Mouse (Mus musculus): Measurements from ENCODE around the gene Ppid. TPM values are rescaled to one million over a fixed set of nuclear protein-coding genes. Genes with fewer than 3 reads are reported as not detected.

The Ppid gene
- 139 and 141 TPM in 2 replicates for polyA plus RNA-seq (2015; fragmentation: Nextera tagmentation; extraction: Ambion mirVana)

- H3K4me1 ChIP-seq: peaks cover 19% of the 10 kb centered on the region
- H3K9ac ChIP-seq: peak within 1 kb of the TSS; percentile 84
- 3% methylated on average over 63 of the region's 63 CpGs for WGBS
- peak; percentile 93 for ATAC-seq (replicated peaks)
- H3K4me3 ChIP-seq: peak within 1 kb of the TSS; percentile 97
- H3K4me2 ChIP-seq: peak within 1 kb of the TSS; percentile 86
- H3K9me3 ChIP-seq: no peaks in the 10 kb centered on the region
- peaks cover 2% of the 10 kb centered on the region; the same call in 1 of the 2 replicates for H3K36me3 ChIP-seq (replicated peaks)
- H3K27me3 ChIP-seq (replicated peaks): no peaks in the 10 kb centered on the region
- H3K27ac ChIP-seq: peak within 1 kb of the TSS; percentile 79
Observed at GRCm38 (mm10) chr3:79590863-79591792, at the start of gene Ppid. Gene Ppid (plus strand): TSS chr3:79591342.

GRCm38 (mm10) chr3:79542585-79542984 is 48.6 kb upstream of the Ppid start:
- H3K36me3 ChIP-seq (replicated peaks): no peaks in the 10 kb centered on the region
- H3K27ac ChIP-seq: no peak overlapping the region
- H3K4me3 ChIP-seq: no peak overlapping the region
- 44% methylated on average over 6 of the region's 6 CpGs for WGBS
- H3K9ac ChIP-seq: no peak overlapping the region
- no peak for ATAC-seq (replicated peaks)
- no peaks in the 10 kb centered on the region for H3K27me3 ChIP-seq (replicated peaks)
- H3K4me1 ChIP-seq: no peaks in the 10 kb centered on the region
- no peaks in the 10 kb centered on the region for H3K9me3 ChIP-seq
- no peak overlapping the region for H3K4me2 ChIP-seq

GRCm38 (mm10) chr3:79548681-79549437 is 42.3 kb upstream of the Ppid start:
- no peaks in the 10 kb centered on the region for H3K27me3 ChIP-seq (replicated peaks)
- no peak for ATAC-seq (replicated peaks)
- no peak overlapping the region for H3K4me2 ChIP-seq
- no peaks in the 10 kb centered on the region for H3K36me3 ChIP-seq (replicated peaks)
- H3K27ac ChIP-seq: no peak overlapping the region
- 86% methylated on average over 17 of the region's 17 CpGs for WGBS
- H3K9ac ChIP-seq: no peak overlapping the region
- no peaks in the 10 kb centered on the region for H3K9me3 ChIP-seq
- no peaks in the 10 kb centered on the region for H3K4me1 ChIP-seq
- H3K4me3 ChIP-seq: no peak overlapping the region

- H3K9me3 ChIP-seq: no peaks in the 10 kb centered on the region
- WGBS: 95% methylated on average over 8 of the region's 8 CpGs
- no peak overlapping the region for H3K27ac ChIP-seq
Observed at GRCm38 (mm10) chr3:79549751-79550393, 41.3 kb upstream of the Ppid start.

GRCm38 (mm10) chr3:79551826-79552552 is 39.2 kb upstream of the Ppid start:
- H3K4me3 ChIP-seq: no peak overlapping the region
- H3K9ac ChIP-seq: no peak overlapping the region
- H3K4me2 ChIP-seq: no peak overlapping the region
- WGBS: 89% methylated on average over 10 of the region's 10 CpGs
- no peak for ATAC-seq (replicated peaks)
- H3K36me3 ChIP-seq (replicated peaks): no peaks in the 10 kb centered on the region
- no peaks in the 10 kb centered on the region for H3K9me3 ChIP-seq
- H3K4me1 ChIP-seq: no peaks in the 10 kb centered on the region
- no peak overlapping the region for H3K27ac ChIP-seq
- no peaks in the 10 kb centered on the region for H3K27me3 ChIP-seq (replicated peaks)

More at GRCm38 (mm10) chr3:79549751-79550393, 41.3 kb upstream of the Ppid start:
- H3K36me3 ChIP-seq (replicated peaks): no peaks in the 10 kb centered on the region
- H3K4me1 ChIP-seq: no peaks in the 10 kb centered on the region
- no peak for ATAC-seq (replicated peaks)
- H3K27me3 ChIP-seq (replicated peaks): no peaks in the 10 kb centered on the region
- H3K4me3 ChIP-seq: no peak overlapping the region
- no peak overlapping the region for H3K4me2 ChIP-seq
- H3K9ac ChIP-seq: no peak overlapping the region

GRCm38 (mm10) chr3:79553779-79554178 is 37.4 kb upstream of the Ppid start:
- WGBS: 93% methylated on average over 3 of the region's 3 CpGs
- no peaks in the 10 kb centered on the region for H3K36me3 ChIP-seq (replicated peaks)

GRCm38 (mm10) chr3:79555061-79555460 is 36.1 kb upstream of the Ppid start:
- H3K27me3 ChIP-seq (replicated peaks): no peaks in the 10 kb centered on the region
- no peak overlapping the region for H3K27ac ChIP-seq
- ATAC-seq (replicated peaks): no peak
- H3K4me2 ChIP-seq: no peak overlapping the region
- no peak overlapping the region for H3K9ac ChIP-seq
- no peaks in the 10 kb centered on the region for H3K36me3 ChIP-seq (replicated peaks)
- 88% methylated on average over 6 of the region's 6 CpGs for WGBS
- no peak overlapping the region for H3K4me3 ChIP-seq
- no peaks in the 10 kb centered on the region for H3K4me1 ChIP-seq
- no peaks in the 10 kb centered on the region for H3K9me3 ChIP-seq

More at GRCm38 (mm10) chr3:79553779-79554178, 37.4 kb upstream of the Ppid start:
- H3K27ac ChIP-seq: no peak overlapping the region
- no peaks in the 10 kb centered on the region for H3K4me1 ChIP-seq
- H3K4me2 ChIP-seq: no peak overlapping the region
- H3K27me3 ChIP-seq (replicated peaks): no peaks in the 10 kb centered on the region
- no peak overlapping the region for H3K9ac ChIP-seq
- no peak overlapping the region for H3K4me3 ChIP-seq
- H3K9me3 ChIP-seq: no peaks in the 10 kb centered on the region
- no peak for ATAC-seq (replicated peaks)

- 81% methylated on average over 9 of the region's 9 CpGs for WGBS
- no peaks in the 10 kb centered on the region for H3K36me3 ChIP-seq (replicated peaks)
- H3K9me3 ChIP-seq: no peaks in the 10 kb centered on the region
- no peak overlapping the region for H3K4me3 ChIP-seq
- no peaks in the 10 kb centered on the region for H3K4me1 ChIP-seq
- ATAC-seq (replicated peaks): peak; percentile 48; the same call in 1 of the 2 replicates
- 0 out of 2 replicates have a peak overlapping the region, but pooled peaks have one; percentile 29 for H3K27ac ChIP-seq
- H3K4me2 ChIP-seq: no peak overlapping the region
- no peak overlapping the region for H3K9ac ChIP-seq
- no peaks in the 10 kb centered on the region for H3K27me3 ChIP-seq (replicated peaks)
Observed at GRCm38 (mm10) chr3:79559021-79559772, 31.9 kb upstream of the Ppid start.

- Histone ChIP-seq H3K9ac (no peak overlapping the region), H3K9me3 (no peaks in the 10 kb centered on the region), H3K27ac (0 out of 2 replicates have a peak overlapping the region, but pooled peaks have one; percentile 29), H3K4me1 (peaks cover 1% of the 10 kb centered on the region; the same call in 1 of the 2 replicates), H3K4me3 (no peak overlapping the region), H3K4me2 (no peak overlapping the region), H3K36me3 (replicated peaks) (no peaks in the 10 kb centered on the region), H3K27me3 (replicated peaks) (no peaks in the 10 kb centered on the region)
- 88% methylated on average over 5 of the region's 5 CpGs for WGBS
- no peak for ATAC-seq (replicated peaks)
Observed at GRCm38 (mm10) chr3:79559773-79560045, 31.4 kb upstream of the Ppid start.

GRCm38 (mm10) chr3:79560555-79560954 is 30.6 kb upstream of the Ppid start:
- H3K4me3 ChIP-seq: no peak overlapping the region
- peaks cover 9% of the 10 kb centered on the region for H3K4me1 ChIP-seq
- 96% methylated on average over 6 of the region's 6 CpGs for WGBS
- no peaks in the 10 kb centered on the region for H3K36me3 ChIP-seq (replicated peaks)
- H3K4me2 ChIP-seq: no peak overlapping the region
- H3K9me3 ChIP-seq: no peaks in the 10 kb centered on the region
- no peaks in the 10 kb centered on the region for H3K27me3 ChIP-seq (replicated peaks)
- no peak for ATAC-seq (replicated peaks)
- no peak overlapping the region for H3K27ac ChIP-seq
- H3K9ac ChIP-seq: no peak overlapping the region

All from midbrain, embryonic 15.5 days (tissue).